Mouse (Mus musculus) thymus, postnatal 4 days (tissue): ENCODE data around the gene Fyn.

Experiments used
- DNase-seq: peaks from one replicate; pipeline ENCODE4 v3.0.0; 2021

The Fyn gene

DNA sequence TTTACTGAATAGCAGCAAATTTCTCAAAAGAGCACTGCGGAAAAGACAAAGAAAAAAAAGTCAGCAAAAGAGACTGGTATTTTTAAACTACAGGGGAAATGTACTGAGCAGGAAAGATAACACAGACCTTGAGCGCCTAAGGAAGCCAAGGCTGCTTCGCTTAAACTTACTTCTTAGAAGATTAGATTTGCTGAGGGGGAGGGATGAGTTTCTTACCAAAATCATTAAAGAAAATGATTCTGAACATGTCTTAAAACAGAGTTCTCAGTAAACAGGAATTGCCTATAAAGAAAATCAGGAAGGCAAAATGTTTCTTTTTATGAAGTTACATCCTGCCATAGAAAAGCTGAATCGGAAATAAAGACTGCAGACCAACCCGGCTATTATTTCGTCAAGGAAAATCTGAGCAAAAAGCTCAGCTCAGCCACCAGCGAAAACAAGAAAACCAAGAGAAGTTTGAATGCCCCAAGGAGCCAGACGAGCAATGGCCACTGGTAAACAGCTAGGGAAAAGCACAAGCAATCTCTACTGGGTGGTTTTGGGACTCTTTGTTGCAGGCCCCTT is at the start of gene Fyn:
Fyn (plus strand) TSS at position 284 of the 564 bp plus-strand sequence.
- DNase-seq = no peak

DNA sequence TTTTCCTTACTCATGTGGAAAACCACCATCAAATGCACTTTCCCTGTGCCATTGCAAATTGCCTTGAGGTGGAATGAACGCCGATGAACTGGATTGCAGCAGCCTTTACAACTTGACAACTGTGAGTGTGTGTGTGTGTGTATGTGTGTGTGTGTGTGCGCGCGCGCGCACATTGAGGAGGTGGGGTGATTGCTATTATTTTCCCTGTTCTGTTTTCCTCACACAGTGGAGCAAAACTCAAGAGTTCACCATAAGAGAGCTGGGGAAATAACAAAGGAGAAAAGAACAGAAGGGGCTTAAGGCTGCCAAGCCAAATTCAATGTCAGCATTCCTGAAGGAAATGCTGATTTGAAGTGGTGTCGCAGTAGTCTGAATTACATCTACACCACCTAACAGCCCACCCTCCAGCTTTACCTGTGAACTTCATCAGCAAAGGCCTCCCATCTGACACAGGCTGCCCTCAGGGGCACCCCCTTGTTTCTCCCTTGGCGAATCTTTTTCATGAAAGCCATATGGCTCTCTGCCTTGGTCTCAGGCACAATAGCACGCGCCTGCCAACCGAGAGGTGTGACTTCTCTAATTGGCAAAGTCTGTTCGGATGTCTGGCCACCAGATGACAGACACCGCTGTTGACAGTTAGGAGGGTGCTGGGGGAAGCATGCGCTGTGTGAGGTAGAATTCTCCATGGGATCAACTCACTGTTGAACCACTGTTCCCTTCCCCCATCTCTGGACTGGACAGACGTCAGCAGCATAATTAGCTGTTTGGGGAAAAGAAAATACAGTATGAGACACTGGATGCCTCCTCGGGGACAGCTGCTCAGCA is 47.6 kb upstream of the Fyn start:
- no peak for DNase-seq

DNA sequence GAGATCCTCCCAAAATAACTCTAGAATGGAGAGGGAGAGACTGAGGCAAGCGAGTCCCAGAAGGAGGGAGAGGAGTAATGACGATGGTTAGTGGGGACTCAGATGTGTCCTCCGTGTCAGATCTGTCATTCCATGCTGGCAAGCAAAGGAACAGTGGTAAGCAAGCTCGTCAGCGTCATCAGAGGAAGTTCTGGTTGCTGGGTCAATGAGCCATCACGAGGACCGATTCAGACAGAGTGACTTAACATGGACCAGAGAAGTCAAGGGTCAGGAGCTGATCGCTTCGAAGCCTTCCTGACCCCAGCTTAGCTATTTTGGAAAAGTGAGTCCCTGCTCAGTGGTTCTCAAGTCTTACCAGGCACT is 47.1 kb upstream of the Fyn start:
- DNase-seq = no peak

DNA sequence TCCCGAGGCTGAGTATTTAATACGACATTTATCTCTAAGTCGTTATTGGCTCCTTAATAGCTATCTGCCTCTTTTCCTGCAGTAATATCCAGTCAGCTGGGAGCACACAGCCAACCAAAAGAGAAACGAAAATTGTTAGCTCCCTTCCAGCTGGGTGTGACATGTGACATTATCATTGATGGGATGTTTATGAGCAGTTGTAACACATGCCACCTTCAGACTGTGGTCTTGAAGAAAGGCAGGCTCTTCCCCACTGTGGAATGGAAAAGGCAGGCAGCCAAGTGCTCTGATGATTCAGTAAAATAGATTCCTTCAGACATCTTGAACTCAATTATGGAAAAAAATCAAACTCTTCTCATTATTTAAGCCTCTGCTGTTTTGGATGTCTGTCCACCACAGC is 46.5 kb upstream of the Fyn start:
- no peak for DNase-seq

DNA sequence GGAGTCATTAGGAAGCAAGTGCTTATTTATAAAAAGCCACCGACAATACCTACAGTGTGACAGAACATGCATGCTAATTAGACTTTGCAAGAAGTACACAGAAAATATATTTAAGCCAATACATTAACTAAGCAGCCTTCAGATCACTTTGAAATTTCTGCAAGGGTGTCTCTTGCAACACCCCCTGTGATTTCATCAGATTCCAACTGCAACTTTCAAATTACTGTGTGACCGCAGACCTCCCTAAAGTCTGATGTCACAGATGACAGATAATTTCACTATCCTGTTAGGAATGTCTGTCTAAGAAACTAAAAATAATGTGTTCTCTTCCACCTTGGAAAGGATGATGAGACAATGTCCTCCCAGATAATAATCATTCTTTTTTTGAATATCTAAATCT is 44.4 kb upstream of the Fyn start:
- no peak for DNase-seq

DNA sequence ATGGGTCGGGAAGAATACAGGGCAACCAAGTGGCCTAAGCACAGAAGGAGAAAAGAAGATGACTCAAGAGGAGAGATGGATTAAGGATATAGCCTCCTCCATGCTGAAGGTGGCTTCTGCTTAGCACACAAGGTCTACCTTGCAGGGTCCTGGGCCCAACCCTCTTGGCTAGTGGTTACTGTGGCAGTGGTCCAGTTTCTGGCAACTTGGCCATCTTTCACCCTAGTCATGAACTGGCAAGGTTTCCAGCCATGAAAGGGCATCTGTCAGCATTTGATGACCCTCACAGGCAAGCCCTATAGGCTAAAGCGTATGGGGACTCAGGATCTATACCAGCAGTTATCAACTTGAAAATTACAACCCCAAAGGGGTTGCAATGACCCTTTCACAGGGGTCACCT is 40.0 kb upstream of the Fyn start:
- DNase-seq = no peak

DNA sequence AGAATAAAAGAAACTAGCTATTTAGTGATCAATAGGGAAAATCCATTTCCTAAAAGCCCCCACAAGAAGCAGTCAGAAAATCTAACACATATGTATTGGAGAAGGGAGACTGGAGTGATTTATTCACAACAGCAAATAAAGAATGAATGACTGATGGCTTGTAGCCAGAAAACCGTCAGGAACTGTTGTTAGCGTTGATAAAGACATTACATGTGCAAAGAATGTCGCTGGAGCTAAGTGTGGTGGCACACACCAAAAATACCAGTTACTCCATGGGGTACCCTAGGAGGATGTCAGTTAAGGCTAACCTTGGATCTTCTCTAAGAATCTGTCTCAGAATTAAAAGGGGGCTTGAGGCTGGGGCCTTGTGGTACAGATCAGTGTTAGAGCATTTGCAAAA is 34.3 kb upstream of the Fyn start:
- no peak for DNase-seq

DNA sequence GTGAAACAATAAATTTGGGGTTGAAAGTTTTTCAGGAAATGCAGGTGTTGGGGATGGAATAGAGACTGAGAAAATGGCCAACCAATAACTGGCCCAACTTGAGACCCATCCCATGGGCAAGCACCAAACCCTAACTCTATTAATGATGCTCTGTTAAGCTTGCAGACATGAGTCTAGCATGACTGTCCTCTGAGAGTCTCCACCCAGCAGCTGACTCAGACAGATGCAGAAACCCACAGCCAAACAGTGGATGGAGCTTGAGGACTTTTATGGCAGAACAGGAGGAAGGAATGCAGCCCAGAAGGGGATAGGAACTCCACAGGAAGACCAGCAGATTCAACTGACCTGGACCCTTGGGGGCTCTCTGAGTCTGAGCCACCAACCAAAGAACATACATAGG is 32.8 kb upstream of the Fyn start:
- no peak for DNase-seq

DNA sequence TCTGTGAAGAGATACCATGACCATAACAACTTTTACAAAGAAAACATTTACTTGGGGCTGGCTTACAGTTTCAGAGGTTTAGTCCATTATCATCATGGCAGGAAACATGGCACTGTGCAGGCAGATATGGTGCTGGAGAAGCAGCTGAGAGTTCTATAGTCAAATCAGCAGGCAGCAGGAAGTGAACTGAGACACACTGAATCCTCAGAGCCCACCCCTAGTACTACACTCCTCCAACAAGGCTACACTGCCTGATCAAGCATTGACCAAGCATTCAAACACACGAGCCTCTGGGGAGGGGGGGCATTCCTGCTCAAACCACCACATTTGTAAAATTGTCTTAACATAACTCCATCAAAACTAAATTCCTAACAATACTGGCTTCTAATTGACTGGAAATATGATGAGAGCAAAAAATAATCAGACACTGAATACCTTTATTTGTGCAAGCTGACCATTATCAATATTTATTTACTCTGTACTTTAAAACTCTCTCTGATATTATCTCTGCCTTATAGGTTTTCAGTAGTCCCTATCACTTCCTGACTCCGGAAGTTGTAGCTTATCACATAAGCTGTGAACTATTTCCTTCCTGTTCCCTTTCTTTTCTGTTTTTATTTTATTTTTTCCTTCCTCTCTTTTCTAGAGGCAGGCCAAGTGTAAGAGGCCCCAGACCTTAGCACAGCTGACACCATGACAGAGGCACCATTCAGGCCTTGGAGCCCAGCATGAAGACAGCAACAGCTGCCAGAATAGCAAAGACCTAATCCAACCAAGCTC is 29.3 kb upstream of the Fyn start:
- DNase-seq = peak; percentile 19

DNA sequence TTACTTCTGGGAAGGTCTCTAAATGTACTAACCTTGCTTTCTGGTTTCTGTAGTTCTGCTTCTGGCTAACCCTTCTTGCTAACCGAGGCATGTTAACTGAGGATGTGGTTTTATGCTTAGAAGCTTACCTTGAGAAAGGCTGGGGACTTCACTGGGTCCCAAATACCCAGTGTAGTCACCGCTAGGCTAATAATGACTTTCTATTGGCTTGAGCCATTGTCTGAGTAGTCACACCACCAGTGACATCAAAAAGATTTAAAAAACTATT is 28.8 kb upstream of the Fyn start:
- DNase-seq = no peak

DNA sequence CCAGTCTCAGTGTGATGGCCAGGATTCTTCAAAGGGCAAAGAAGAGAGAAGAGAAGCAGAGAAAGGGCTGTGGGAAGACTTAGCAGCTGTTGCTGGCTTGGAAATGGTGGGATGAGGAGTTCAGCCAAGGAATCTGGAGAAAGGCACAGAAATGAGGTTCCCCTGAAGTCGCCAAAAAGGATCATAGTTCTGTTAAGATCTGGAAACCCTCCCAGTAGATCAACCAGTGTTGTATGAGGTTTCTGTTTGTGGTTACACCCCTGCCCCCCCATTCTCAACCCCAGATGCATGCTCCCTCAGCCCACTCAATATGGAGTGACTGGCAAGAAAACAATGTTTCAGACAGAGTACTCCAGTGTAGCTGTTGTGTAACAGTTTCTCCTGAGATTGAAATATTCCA is 25.1 kb upstream of the Fyn start:
- DNase-seq = no peak

DNA sequence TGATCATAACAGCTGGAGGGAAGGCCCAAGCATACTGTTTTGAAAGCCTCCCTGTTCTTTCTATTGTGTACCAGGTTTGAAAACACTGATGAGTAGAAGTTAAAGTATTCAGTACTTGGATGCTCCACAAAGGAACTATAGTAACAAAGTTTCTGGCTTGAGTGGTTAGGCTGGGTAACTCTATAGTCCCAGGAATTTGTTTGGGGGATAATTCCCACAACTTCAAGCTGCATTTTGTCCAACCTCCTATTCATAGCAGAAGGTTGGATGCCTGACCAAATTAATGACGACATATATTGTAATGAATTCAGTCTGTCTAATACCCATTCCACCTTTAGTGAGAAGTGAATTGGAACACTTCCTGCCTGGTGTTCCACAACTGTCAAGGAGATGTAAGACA is 22.7 kb upstream of the Fyn start:
- no peak for DNase-seq

DNA sequence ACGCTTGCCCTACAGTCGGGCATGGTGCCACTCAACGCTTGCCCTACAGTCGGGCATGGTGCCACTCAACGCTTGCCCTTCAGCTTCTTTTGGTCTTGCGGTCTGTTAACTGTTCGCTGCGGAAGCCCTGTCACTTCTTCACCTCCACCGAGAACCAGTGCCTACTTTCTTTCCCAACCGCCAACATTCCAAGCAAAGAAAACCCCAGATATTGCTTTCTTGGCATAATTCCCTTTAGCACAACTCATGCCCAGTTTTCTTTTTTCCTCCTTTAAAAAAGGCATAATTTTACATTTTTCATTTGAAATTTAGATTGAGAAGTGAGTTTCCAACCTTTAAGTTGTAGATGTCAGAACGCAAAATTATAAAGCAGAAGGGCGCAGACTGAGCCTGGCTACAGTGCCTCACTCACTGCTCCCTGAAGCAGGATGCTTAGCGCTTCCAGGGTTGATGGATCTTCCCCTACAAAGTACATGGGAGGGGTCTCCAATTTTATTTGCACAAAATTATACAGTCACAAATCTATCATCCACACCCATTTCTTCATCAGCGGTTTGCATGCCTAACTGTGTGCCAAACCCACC is 18.8 kb upstream of the Fyn start:
- no peak for DNase-seq

DNA sequence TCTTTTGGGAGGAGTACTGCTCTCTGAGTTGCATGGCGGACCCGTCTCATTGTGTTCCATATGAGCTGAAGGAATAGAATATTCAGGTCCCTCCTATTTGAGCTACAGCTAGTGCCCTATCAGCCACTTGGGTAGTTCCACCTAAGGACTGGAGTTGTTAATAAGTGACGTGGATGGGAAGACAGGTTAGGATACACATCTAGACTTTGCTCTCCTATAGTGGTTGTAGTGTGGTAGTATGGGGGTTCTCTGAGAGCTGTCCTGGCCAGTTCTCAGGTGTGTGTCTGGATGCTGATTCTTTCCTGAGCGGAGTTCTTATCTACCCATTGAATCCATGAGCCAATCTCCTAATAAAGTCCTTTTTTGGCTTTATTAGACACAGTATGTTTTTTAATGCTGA is 4.5 kb upstream of the Fyn start:
- DNase-seq = no peak

DNA sequence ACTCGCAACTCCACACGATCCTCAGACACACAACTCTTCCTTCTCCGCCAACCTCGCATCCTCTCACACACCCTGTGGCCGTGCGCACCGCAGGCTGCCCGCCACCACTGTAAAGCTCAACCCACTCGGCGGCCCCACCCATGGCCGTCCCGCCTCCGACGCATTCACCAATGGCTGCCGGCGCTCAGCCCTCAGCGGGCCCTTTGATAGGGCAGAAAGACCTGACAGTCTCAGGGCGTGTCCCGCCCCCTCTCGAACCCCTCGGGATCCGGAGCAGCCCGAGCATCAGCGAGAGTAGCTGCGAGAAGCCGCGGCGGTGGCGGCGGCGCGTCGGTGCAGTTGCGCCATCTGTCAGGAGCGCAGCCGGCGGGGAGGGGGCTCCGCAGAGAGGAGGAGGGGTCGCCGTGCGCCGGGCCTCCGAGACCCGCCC is 862 bp downstream of the Fyn start:
- peak; percentile 96 for DNase-seq

DNA sequence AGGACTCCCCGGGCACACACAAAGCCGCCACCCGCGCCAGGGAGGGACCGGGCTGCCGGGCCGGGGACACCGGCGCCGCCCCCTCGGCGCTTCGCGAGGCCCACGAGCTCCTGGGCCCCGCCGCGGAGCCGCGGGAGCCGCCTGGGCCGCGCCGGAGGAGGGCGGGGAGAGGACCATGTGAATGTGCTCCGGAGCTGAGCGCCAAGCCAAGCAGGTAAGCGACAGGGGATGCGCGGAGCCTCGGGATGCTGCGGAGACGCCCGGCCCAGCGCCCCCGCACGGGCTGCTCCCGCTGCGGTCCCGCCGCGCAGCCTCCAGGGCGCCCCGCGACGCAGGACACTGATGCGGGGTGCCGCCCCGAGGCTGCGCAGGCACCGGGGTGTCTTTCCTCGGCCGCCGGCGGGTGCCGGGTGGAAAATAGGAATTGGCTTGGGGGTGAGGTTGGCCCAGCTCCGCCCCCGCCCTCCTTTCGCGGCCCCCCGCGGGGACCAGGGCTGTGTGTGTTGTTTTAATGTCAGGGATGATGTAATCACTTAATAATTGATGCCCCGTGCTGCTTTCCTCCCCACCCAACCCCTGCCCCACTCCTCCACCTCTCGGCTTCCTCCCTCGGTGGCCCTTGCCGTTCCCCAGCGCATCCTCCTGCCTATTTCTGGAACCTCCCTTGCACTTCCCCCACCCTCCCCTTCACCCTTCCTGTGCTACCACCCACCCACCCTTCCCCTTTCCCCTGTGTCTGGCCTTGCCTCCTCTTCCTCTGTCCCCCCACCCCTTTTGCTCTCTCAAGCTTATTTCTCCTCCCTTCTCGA is 1.5 kb downstream of the Fyn start:
- DNase-seq = peak; percentile 67

DNA sequence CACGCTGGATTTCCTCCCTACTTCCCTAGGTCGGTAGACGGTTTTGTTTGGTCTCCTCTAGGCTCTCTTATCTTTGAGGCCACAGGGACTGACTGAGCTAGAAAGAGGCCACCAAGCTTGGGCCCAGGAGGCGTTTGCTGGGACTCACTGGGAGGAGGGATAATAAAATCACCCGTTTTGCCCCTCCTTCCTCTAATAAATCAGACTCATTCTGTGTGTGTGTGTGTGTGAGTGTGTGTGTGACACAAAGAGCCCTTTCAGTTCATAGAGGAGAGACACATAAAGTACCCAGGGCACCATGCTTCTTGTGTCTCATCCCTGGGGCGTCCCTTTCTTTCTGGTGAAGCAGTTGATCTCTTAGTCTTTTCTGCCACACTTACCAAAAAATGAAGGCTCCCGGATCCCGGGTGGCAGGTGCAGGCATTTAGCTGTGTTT is 2.1 kb downstream of the Fyn start:
- peak; percentile 57 for DNase-seq

DNA sequence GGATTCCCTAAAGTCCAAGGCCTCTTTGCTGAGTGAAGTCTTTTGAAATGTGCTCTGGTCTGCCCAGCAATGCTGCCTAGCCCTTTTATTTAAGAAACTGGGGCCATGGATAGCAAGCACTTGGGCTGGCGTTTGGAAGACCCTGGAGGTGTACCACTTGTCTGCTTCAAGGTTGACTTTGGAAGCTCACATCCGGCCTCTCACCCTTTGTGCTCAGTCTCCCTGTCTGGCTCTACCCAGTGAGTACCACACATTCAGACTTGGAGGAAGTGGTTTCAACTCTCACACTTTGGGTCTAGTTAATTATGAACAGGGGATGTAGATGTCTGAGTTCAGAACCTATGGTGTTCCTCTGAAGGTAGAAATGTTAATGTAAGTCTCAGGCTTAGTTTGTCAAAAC is 2.8 kb downstream of the Fyn start:
- peak; percentile 62 for DNase-seq

DNA sequence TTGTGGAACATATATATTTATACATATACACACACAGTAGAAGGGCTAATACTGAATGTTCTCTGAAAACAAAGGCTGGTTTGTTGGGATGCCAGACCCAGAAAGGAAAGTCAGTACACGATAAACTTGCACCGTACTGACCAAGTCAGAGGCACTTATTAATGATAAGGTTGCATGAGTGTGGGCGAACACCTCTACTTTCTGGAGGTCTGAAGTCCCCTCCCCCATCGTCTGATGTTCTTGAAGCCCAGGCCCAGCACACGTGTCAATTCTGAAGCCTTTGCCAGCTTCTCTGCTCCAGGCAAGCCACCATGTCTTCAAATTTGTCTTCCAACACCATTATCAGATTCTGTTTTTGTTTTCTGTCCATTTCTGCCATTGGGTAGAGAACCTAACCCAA is 3.3 kb downstream of the Fyn start:
- DNase-seq = no peak

DNA sequence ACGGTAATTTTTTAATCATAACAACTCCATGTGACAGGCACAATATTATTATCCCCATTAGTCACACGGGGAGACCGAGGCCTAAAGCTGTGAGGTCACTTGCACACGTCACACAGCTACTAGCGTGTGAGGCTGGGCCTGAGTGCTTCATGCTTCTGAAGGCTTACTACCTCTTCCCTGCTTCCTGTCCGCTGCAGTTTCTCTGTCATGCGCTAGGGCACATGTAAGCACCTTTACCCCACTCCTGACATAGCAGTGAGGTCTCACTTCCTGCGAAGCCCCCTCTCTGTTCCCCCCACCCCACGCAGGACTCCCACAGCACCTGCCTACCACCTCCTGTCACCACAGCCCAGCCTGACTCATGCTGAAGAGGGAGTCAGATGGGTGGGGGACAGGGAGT is 8.0 kb downstream of the Fyn start:
- peak; percentile 59 for DNase-seq

DNA sequence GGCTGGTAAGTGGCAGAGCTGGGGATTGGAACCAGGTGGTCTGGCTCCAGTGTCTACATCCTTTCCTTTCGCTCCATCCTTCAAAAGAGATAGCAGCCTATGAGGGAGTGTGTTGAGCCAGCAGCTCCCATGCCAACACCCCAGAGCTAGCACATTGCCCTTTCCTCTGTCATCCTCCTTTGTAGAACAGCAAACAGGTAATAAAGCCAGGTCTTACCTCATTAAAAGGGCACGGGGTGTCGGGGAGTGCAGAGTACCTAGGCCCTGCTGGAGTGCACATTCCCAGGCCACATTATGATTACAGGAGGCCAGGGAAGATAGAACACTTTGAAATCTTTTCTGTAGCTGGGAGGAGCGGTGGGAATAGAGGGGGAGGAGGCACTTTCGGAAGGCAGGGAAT is 8.6 kb downstream of the Fyn start:
- DNase-seq = no peak

DNA sequence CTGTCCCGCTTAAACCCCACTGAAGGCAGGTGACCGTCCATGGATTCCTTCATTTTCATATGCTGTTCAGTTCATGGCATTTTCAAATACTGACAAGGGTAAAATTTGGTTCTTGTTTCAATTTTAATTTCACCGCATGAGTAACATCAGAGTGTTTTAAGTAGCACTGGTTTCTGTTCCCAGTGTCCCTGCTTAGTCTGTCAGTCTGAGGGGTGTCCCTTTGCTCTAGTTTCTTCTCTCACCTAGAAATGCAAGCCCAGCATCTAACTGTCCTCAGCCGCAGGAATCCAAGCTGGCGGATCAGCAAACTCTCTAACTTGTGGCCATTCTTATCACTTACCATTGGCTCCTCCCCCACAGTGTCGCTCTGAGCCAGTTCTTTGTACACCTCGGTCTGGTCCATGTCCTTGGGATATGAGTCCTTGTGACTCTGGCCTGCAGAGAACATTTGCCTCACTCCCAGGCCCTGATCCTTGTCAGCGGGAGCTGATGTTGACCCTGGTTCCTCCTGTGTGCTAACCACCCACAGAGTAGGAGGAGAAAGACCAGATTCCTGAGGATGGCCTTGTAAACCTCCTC is 9.5 kb downstream of the Fyn start:
- no peak for DNase-seq

DNA sequence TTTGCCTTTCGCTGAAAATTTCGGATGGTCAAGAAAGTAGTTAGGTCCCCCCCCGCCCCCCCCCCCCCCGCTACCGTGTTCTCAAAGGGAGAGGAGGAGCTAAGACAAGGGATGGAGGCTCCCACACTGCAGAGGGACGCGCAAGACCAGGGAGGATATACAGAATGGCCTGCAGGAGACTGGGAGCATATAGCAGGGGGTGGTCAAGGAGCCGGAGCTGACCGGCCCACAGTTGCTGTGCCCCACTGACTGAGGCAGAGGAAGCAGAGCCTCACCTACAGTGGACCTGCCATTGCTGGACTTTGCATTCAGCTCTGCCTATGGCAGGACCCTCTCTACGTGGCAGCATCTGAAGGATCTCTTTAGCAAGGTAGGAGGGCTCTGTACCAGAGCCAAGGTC is 10.6 kb downstream of the Fyn start:
- no peak for DNase-seq
